In genomic region chr4:33927644-33928043, GRCm38 (mm10) we compare ENCODE assay signal across 21 mouse cellular contexts. TPM values are rescaled to one million over a fixed set of nuclear protein-coding genes. Genes with fewer than 3 reads are reported as not detected.
DNase-seq lines count a peak whose midpoint lies in the region; ATAC-seq and TF ChIP-seq lines count a peak whose summit lies in the region.
"Had no signal": no experiment of that assay in that cellular context is flagged by ENCODE, and none has a peak within 500 bp of the region (broad histone marks: within the 10 kb centered on the region; RNA-seq: fewer than 3 reads in every experiment).

No protein-coding gene starts in this region.

- peak overlapping the region; percentile 95 for H3K27ac ChIP-seq in left cerebral cortex, adult 2 months
- no peak overlapping the region for H3K27ac ChIP-seq in midbrain, embryonic 12.5 days (replicated peaks)
- H3K27ac ChIP-seq in neural tube, embryonic 15.5 days (replicated peaks) = no peak overlapping the region
- H3K27ac ChIP-seq: embryonic facial prominence, embryonic 10.5 days; intestine, embryonic 15.5 days; kidney, embryonic 15.5 days; limb, embryonic 13.5 days; liver, embryonic 15.5 days had no signal

- DNase-seq in cerebellum, adult 9-10 months = peak; percentile 69
- no peak for DNase-seq in cerebellum, postnatal 4 days (ENCODE audit: low spot score in 2 of 2)
- DNase-seq in left cerebral cortex, adult 2 months (ENCODE audit: extremely low spot score in 1 of 2, low spot score in 2 of 2) = no peak
- DNase-seq in left cerebral cortex, postnatal 4 days = no peak
- DNase-seq: adrenal gland, adult 2 months; gastrocnemius, postnatal 36 days; lung, postnatal 10 days; retina, postnatal 1 day; right cerebral cortex, postnatal 4 days; thymus, postnatal 14 days had no signal

- TF ChIP-seq CTCF in left cerebral cortex, adult 2 months (IDR thresholded peaks at IDR 0.05) = no peak

- no peak overlapping the region for H3K9ac ChIP-seq in midbrain, embryonic 12.5 days (replicated peaks)
- H3K9ac ChIP-seq in neural tube, embryonic 15.5 days (replicated peaks) = no peak overlapping the region
- H3K9ac ChIP-seq: intestine, embryonic 15.5 days; kidney, embryonic 15.5 days; limb, embryonic 13.5 days; liver, embryonic 15.5 days had no signal

- intact Hi-C loops in left cerebral cortex, adult 2 months (cut with DNase I) = loop anchor here (5.0 to 10.0 kb wide), 3 partner anchors 263 to 447 kb away; no protein-coding TSS in a partner anchor
- intact Hi-C loops in left cerebral cortex, postnatal 4 days (cut with DNase I) = loop anchor here (10.0 kb wide), 2 partner anchors 403 to 627 kb away; partner anchors contain the start of gene Akirin2

- 96% methylated on average over 3 of the region's 3 CpGs for WGBS in midbrain, embryonic 12.5 days
- 84% methylated on average over 3 of the region's 3 CpGs for WGBS in neural tube, embryonic 15.5 days

- peaks cover 7% of the 10 kb centered on the region for H3K4me1 ChIP-seq in midbrain, embryonic 12.5 days
- peaks cover 17% of the 10 kb centered on the region for H3K4me1 ChIP-seq in neural tube, embryonic 15.5 days
- H3K4me1 ChIP-seq: liver, embryonic 15.5 days had no signal

- H3K36me3 ChIP-seq in midbrain, embryonic 12.5 days = no peaks in the 10 kb centered on the region
- H3K36me3 ChIP-seq in neural tube, embryonic 15.5 days = no peaks in the 10 kb centered on the region
- H3K36me3 ChIP-seq: embryonic facial prominence, embryonic 10.5 days; intestine, embryonic 15.5 days; kidney, embryonic 15.5 days; limb, embryonic 13.5 days; liver, embryonic 15.5 days had no signal

- H3K27me3 ChIP-seq in midbrain, embryonic 12.5 days = peaks cover 23% of the 10 kb centered on the region
- H3K27me3 ChIP-seq in neural tube, embryonic 15.5 days (replicated peaks) = no peaks in the 10 kb centered on the region

- H3K4me2 ChIP-seq in midbrain, embryonic 12.5 days (replicated peaks) = peak overlapping the region; percentile 29
- peak overlapping the region; percentile 94 for H3K4me2 ChIP-seq in neural tube, embryonic 15.5 days
- H3K4me2 ChIP-seq: heart, embryonic 11.5 days; intestine, embryonic 15.5 days; kidney, embryonic 15.5 days; limb, embryonic 13.5 days; liver, embryonic 15.5 days had no signal

- no peaks in the 10 kb centered on the region for H3K9me3 ChIP-seq in midbrain, embryonic 12.5 days
- H3K9me3 ChIP-seq in neural tube, embryonic 15.5 days (replicated peaks) = no peaks in the 10 kb centered on the region
- H3K9me3 ChIP-seq: embryonic facial prominence, embryonic 10.5 days; intestine, embryonic 15.5 days; kidney, embryonic 15.5 days; limb, embryonic 13.5 days; liver, embryonic 15.5 days had no signal

- no peak for ATAC-seq in midbrain, embryonic 12.5 days (ENCODE audit: low FRiP score, low read depth)
- ATAC-seq in neural tube, embryonic 15.5 days (ENCODE audit: low FRiP score) = no peak
- no peak for ATAC-seq in megakaryocyte, adult 5-6 weeks (ENCODE audit: poor library complexity, severe bottlenecking)
- no peak for ATAC-seq in monocyte, adult 5-6 weeks (replicated peaks; ENCODE audit: insufficient number of reproducible peaks, low FRiP score, low TSS enrichment, poor library complexity, severe bottlenecking)
- ATAC-seq: intestine, embryonic 15.5 days had no signal

- peak overlapping the region; percentile 80 for H3K4me3 ChIP-seq in left cerebral cortex, adult 2 months
- peak overlapping the region; percentile 4; the same call in 1 of the 2 replicates for H3K4me3 ChIP-seq in midbrain, embryonic 12.5 days
- H3K4me3 ChIP-seq in neural tube, embryonic 15.5 days (replicated peaks) = peak overlapping the region; percentile 23
- H3K4me3 ChIP-seq: embryonic facial prominence, embryonic 10.5 days; intestine, embryonic 15.5 days; kidney, embryonic 15.5 days; limb, embryonic 13.5 days; liver, embryonic 15.5 days had no signal

RNA-seq across cellular contexts. Expression of gene Cnr1, which starts 3.3 kb away (rescaled TPM):
- total RNA-seq in left cerebral cortex, adult 2 months (2021) = 100 to 1,000 TPM; 122 to 126 TPM
- total RNA-seq in left cerebral cortex, postnatal 4 days (2021) = 100 to 1,000 TPM; 166 to 173 TPM
- polyA plus RNA-seq in midbrain, embryonic 12.5 days (2016; fragmentation: Nextera tagmentation; extraction: Ambion mirVana) = 24.3 and 31.2 TPM in 2 replicates
- polyA plus RNA-seq in neural tube, embryonic 15.5 days (2015; fragmentation: Nextera tagmentation; extraction: Ambion mirVana) = 41.6 and 52.5 TPM in 2 replicates
- total RNA-seq in megakaryocyte, adult 5-6 weeks (2015) = not detected in 2 replicates
- total RNA-seq in megakaryocyte, adult 5-6 weeks (2017) = not detected in 2 replicates
- total RNA-seq in monocyte, adult 5-6 weeks (2017) = 0.32 TPM in 1 of 3 replicates, not detected in the others
- total RNA-seq: MEL had no signal

Comparison
In these comparisons a context has a peak if more than half of its experiments do, and no peak if none do; other contexts are left out.
1. H3K4me3 ChIP-seq: peak in every context shown above with its lines; median percentile 80 in left cerebral cortex, adult 2 months; 23 in neural tube, embryonic 15.5 days; 4 in midbrain, embryonic 12.5 days.
2. RNA of gene Cnr1, which starts 3.3 kb away (total RNA-seq): 166 to 173 TPM in left cerebral cortex, postnatal 4 days and 122 to 126 TPM in left cerebral cortex, adult 2 months; not detected in megakaryocyte, adult 5-6 weeks and 0.32 TPM in monocyte, adult 5-6 weeks; every median in the first group is over 10 times any median in the second.